Mouse (Mus musculus) mouse trophoblast stem cell (cell line): ENCODE results near the gene Oas1h.
"Not testable (repeated sequence)": the region's sequence is repeated elsewhere in the genome, so short reads cannot be mapped to it uniquely, and the experiment has no call there.

Experiments used
- in situ Hi-C, 2 experiments: fragments of 300-500 bp; cut with MseI, MboI; formaldehyde crosslinking; loops; 2 replicates in 1 of 2; 3 replicates in 1 of 2; pipeline ENCODE4 v1.15.1; 2025

Oas1h gene

DNA sequence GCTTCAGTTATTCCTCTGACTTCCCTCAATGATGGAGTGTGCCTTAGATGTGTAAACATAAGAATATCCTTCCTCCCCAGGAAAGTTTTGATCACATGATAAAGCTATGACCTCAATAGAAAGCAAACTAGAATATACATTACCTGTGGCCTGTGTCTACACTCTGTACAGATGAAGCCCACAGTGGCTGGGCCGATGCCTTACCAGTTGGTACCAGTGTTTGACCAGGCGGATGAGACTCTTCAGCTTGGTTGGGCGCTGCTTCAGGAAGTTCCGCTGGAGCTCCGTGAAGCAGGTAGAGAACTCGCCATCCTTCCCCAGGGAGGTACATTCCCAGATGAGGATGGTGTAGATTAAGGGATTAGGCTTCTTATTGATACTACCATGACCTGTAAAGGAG lies 20.5 kb downstream of the Oas1h start:
- in situ Hi-C loops = not testable (repeated sequence)

DNA sequence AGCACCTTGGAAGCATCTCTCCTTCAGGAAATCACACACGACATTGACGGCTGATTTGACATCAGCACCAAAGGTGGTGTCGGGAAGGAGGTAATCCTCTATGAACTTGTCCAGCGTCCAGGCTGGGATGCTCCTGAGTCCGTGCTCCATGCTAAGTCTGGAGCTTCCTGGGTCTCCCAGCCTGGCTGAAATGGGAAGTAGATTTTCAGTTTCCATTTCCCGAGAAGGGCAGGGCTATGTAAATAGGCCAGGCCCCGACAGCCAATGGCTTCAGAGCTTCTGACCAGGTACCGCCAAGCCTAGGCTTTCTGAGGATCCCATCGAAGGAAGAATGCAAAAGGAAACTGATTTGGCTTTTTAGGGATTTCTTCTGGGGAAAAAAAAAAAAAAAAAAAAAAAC lies 26.2 kb downstream of the Oas1h start, which contains the start of gene Oas1g:
Gene Oas1g (minus strand): TSS at position 201 of the 400 bp plus-strand sequence.
- in situ Hi-C loops = not testable (repeated sequence)

DNA sequence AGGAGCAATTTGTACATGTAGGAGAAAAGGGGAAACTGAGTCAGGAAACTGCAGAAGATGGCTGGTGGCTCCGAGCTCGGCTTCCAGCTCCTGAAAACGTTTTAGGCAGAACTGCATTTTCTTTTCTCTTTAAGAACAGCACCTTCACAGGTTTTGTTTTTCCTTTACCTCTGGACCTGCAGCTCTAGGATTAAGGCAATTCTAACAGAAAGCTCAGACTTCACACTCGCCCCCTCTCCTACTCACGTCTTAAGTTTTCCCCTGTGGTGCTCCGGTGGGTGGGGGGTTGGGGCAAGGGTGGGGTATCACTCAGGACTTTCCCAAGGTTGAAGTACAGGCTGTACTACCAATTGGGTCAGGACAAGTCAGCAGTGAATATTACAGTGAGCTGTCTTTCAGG lies 26.6 kb downstream of the Oas1h start:
- in situ Hi-C loops = no loop called here

DNA sequence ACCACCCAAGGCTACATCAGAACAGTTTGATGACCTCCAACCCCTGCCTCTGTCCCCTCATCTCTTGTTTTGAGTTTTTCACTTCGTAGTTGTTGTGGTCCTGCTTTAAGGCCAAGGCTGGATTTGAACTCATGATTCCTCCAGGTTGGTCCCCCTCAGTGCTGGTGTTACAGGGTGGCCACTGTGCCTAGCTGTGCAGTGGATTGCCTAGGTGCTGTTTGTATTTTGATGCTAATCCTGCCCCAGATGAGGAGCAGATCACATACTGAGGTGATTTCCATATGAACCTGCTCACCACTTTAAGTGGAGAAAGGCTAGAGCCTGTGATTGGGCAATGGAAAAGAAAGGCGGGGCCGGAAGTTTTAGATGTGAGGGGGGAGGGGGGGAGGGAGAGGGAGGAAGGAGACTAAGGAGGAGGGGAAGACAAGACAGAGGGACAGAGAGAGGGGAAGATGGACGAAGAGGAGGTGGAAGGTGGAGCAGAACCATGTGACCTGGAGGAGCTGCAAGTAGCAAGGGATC lies 27.1 kb downstream of the Oas1h start:
- in situ Hi-C loops = not testable (repeated sequence)

DNA sequence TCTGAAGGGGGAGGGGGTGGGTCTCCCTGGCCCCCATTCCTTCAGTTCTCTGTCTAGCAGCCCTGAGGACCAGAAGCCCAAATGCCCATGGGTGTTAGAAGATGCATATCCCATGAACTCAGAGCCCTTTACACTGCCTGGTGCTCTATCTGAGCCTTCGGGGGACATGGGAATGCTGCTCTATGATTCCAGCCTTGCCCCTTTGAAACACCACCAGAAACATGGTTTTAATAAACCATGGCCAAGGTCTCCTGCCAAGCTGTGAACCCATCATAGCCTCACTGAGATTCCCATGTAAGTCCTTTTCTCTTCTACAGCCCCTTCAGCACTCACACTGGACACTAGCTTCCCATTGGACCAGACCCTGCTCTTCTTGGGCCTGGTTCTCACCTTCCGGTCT lies 28.8 kb downstream of the Oas1h start:
- in situ Hi-C loops = no loop called here

DNA sequence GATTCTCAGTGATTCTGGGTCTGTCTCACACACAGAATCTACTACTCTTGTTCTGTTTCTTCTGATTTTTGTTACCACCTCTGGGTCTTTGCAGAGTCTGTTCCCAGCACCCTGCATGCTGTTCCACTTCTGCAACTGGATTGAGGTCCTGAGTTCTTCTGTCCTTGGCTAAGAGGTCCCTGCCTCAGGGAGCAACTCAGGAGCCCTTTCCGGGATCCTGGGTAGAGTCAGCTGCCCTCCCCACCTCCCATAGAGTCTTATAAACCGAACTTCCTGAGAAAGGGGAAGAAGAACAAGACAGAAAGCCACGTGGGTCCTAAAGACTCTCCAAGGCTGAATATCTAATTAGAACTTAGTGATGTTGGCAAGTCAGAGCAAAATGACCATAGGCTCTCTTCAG lies 29.8 kb downstream of the Oas1h start:
- in situ Hi-C loops = no loop called here

DNA sequence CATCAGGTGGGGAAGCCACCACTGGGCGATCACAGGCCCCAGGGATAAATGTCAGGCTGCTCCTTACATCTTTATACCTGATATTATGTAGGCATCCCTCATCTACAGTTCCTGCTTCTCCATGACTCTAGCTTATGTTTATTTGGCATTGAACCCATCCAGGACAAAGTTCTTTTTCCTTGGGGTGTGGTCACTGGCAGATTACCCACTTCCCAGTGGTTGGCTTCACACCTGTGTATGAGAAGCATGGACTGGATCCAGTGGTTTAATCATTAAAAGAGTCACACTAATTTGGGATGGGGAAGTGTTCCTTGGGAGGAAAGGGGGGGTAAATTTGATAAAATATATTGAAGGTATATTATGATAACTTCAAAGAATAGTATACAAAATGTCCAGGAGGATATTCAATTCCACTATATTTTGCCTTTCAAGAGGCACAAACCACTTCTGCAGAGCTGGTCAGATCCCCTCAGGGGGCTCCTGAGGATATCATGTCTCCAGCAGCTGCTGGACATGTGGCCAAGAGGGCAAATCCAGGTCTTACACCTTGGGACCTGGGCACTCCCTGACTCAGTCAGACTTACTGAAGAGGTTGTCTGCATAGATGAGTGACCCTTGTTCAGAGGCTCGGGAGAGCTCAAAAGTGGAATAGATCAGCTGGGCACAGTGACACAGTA lies 30.5 kb downstream of the Oas1h start:
- in situ Hi-C loops = not testable (repeated sequence)

DNA sequence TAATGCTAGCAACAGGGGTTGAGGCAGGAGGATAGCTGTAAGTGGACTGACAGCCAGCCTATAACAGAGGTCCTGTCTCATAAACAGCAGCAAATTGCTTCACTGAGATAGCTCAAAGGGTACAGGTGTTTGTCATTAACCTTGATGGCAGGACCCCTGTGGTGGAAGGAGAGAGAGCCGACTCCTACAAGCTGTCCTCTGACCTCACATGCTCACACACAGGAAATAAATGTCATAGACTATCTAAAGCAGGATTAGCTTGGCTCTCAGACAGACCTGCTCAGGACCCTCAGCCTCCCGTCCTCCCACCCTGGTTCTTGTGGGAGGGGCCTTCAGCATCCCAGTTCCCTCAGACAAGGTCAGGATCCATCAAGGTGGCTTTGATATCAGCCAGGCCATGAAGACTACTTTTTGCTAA lies 31.0 kb downstream of the Oas1h start:
- in situ Hi-C loops = no loop called here

DNA sequence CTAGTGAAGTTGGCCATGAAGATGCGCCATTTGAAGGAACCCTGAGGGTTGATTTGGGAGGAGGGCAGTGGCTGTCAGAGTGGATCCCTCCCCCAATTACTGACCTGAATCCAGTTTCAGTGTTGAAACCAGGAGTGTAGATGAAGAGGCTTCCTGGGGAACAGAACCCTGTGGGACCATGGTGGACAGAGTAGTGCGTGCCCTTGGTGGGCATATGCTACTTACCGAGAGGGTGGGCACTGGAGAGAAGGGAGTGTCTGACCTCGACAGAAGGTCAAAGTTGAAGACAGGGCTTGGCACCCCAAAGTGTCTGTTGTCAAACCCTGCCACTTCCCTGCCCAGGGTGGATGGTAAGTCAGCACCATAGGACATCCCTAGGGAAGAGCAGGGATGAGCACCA lies 32.6 kb downstream of the Oas1h start:
- in situ Hi-C loops = not testable (repeated sequence)

DNA sequence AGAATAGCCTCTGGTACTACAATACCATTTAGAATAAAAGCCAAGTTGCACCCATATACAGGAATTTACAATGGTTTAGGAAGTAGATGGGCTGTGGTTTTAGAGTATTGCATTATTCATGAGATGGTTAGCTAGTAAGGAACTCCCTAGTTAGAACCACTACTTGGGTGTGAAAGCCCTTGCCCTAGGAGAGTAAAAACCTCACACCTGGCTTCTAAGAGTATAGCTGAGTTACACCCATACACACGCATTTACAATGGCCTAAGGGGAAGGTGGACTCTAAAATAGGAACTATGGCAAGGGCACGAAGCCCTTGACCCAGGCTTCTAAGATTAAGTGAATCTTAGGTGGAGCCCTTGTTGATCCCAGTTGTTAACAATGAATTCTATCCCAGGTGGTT lies 33.5 kb downstream of the Oas1h start:
- in situ Hi-C loops = not testable (repeated sequence)

DNA sequence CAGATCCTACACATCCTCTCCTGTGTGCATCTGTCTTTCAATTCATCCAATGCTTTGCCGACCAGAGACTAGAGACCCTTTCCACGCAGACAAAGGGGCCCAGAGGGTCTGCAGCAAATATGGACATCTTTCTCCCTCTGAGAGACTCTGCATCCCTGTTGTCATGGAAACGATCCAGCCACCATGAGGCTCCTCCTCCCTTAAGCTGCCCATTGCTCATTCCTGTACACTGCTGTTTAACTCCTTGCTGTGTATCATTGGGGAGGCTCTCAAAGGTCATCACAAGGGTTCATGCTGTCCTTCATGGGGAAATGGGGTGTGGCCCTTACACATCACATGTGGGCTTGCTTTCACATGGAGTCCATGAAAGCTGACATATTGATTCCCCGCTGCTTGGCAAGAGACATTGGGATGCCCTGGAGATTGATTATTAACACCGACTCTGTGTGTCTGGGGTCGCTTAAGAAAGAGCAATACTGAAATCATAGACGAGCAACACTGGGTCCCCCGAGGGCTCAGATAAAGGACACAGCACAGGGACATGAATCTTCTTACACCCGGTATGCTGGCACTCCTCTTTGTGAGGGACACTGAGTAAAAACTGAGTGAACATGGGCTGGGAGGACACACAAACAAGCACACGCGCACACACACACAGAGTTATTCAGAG lies 34.1 kb downstream of the Oas1h start:
- in situ Hi-C loops = no loop called here

DNA sequence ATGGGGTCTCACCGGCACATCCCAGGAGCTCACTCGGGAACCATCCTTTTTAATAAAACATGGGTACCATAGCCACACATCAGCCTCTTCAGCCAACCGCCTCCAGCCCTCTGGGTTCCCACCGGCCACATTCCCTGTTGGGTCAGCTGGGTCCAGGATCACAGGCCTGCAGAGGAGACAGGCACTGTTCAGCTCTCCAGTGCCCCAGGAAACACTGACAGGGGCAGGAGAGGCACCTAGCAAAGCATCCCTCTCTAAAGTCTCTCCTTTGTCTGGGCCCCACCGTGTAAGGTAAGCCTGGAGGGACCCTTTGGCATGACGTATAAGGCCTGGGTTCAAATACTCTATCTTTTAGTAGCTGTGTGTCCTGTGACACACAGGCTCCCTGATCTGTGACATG lies 37.1 kb downstream of the Oas1h start:
- in situ Hi-C loops = no loop called here

DNA sequence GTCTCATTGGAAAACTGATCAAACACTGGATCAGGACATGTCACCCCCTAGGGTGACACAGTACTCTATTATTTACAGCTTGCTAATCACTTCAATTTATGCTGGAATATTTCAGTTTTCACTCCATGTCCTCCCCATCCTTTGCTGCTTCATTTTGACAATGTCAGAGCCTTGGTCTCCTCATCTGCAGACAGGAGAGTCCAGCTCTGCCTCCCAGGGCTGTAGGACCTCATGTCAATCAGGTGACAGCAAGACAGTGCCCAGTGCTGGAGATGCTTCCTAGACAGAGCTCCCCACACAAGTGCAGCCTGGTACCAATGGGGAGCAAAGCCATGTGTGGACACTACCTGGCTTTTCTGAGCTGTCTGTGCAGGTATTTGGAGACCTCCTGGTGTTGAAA lies 37.5 kb downstream of the Oas1h start:
- in situ Hi-C loops = no loop called here

DNA sequence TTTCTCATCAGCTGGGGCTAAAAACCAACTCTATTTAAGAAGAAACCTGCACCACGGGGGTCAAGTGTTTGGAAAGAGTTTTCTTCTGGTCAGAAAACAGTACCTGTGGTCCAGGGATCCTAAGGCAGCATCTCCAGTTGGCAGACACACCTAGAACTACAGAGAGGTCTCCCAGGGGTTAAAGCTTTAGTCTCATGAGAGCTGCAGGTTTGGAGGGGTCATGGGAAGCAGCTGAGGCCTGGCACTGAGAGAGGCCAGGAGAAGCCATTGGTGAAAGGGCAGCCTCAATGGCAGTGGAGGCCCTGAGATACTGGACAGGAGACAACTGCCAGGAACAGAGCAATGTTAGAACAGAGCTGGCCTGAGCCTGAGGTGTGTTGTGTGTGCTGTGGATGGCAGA lies 39.4 kb downstream of the Oas1h start:
- in situ Hi-C loops = no loop called here

DNA sequence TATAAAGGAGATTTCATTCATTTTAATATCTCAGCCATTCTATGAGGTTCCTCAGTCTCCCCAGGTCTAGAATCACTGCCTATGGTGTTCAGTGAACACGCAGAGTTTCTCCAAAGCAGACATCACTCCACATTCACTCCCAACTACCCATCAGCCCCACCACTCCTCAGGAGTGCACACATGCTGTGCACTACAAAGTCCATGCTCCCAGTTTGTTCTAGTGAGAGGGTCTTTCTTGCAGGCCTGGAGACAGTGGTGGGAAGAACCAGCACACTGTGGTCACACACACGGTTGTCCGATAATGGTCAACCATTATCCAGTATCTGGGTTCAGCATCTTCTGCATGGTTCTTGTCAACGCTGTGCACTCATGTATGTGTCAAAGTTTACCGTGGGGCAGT lies 40.8 kb downstream of the Oas1h start:
- in situ Hi-C loops = no loop called here

DNA sequence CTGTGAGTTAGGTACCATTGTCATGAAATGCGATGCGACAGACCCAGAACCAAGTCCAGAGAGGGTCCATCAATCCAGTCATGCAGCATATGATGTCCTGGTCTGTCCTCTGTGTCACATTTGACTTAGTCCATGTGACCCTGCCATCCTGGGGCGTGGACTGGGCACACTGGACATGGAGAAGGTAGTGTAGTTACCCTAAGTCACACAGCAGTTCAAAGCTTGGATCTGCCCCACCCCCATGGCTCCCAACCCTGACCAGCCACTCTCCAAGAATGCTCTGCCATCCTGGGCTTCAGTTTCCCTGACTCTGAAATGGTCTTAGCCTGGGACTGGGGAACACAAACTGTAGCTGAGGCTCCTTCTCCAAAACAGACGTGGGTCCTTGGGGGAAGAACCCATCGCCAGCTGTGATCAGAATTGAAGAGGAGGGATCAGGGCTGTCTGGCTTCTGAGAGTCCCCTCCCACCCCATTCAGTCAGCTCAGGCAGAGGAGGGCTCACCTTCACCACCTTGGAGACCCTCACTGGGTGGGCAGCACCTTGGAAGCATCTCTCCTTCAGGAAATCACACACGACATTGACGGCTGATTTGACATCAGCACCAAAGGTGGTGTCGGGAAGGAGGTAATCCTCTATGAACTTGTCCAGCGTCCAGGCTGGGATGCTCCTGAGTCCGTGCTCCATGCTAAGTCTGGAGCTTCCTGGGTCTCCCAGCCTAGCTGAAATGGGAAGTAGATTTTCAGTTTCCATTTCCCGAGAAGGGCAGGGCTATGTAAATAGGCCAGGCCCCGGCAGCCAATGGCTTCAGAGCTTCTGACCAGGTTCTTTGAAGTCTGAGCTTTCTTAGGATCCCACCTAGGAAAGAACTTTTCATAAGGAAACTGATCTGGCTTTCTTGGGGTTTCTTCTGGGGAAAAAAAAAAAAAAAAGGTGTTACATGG lies 45.8 kb downstream of the Oas1h start, which contains the start of gene Oas1a:
Gene Oas1a (minus strand): TSS at position 731 of the 943 bp plus-strand sequence.
- in situ Hi-C loops = not testable (repeated sequence)

DNA sequence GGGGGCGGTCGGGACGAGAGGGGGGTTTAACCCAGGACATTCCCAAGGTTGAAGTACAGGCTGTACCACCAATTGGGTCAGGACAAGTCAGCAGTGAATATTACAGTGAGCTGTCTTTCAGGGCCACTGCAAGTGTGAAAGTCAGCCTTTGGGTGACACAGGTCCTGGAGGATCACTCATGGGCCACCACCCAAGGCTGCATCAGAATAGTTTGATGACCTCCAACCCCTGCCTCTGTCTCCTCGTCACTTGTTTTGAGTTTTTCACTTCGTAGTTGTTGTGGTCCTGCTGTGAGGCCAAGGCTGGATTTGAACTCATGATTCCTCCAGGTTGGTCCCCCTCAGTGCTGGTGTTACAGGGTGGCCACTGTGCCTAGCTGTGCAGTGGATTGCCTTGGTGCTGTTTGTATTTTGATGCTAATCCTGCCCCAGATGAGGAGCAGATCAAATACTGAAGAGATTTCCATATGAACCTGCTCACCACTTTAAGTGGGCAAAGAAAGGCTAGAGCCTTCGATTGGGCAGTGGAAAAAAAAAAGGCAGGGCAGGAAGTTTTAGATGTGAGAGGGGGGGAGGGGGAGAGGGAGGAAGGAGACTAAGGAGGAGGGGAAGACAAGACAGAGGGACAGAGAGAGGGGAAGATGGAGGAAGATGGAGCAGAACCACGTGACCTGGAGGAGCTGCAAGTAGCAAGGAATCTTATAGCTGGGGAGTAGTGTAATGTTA lies 47.1 kb downstream of the Oas1h start:
- in situ Hi-C loops = no loop called here

DNA sequence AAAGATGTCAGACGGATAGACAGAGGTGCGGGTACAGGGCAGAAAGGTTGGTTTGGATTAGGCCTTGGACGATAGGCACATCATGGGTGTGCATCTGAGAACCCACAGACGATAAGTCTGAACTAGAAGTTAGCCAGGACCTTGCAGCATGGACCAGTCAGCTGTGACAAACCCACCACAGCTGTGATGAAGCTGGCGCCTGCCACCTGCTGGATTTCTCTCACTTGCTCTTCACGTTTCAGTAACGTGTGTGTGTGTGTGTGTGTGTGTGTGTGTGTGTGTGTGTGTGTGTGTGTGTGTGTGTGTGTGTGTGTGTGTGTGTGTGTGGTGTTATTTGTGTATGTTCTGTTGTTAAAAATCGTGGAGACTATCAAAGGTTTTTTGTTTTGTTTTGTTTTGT lies 53.0 kb downstream of the Oas1h start, which contains the start of gene Oas1d:
Gene Oas1d (plus strand): TSS at position 333 of the 400 bp plus-strand sequence.
- in situ Hi-C loops = not testable (repeated sequence)

DNA sequence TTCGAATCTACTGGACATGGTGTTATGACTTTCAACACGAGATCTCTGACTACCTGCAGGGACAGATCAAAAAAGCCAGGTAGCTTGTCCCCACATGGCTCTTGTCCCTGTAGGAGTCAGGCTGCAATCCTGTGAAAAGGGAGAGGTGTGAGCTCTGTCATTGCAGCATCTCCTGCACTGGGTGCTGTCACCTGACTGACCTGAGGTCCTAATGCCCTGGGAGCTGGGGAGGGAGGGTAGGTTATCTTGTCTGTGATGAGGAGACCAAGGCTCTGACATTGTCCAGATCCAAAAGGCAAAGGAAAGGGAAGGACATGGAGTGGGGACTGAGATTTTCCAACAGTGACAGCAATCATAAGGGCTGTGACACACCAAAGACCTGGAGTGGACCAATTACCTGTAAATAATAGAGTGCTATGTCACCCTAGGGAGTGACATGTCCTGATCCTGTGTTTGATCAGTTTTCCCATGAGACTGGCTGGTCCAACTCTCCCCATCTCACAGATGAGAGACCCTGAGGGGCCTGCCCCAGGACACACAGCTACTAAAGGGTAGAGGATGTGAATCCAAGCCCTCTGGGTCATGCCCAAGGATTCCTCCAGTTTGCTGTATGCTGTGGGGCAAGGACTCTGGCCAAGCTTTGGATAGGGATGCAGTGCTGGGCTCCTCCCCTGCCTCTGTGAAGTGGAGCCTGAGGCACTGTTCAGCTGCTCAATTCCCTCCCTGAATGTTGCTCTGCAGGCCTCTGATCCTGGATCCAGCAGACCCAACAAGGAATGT lies 58.1 kb downstream of the Oas1h start:
- in situ Hi-C loops = not testable (repeated sequence)

DNA sequence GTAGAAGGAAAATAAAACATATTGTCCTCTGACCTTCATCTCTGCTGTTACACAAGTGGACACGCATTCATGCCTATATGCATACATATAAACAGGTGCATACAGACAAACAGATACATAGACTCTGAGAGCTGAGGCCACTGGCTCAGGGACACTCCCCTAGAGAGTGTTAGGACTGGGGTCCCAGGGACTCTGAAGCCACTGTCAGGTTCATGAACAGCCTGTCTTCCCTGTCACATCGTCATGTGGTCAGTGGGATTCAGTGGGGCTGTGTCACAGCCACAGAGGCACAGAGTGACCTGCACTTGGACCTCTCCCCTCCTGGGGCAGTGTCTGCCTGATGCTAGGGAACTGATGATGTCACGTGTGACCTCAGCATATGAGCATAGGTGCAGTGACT lies 59.1 kb downstream of the Oas1h start:
- in situ Hi-C loops = no loop called here
